Mouse (Mus musculus) ZHBTc4 (cell line): Measurements from ENCODE around the gene Limk1.

Source experiments
- DNase-seq: peaks from one replicate; pipeline ENCODE4 v3.0.0-alpha.2; 2011; ENCODE audit warnings: low read depth, low spot score

The Limk1 gene

DNA sequence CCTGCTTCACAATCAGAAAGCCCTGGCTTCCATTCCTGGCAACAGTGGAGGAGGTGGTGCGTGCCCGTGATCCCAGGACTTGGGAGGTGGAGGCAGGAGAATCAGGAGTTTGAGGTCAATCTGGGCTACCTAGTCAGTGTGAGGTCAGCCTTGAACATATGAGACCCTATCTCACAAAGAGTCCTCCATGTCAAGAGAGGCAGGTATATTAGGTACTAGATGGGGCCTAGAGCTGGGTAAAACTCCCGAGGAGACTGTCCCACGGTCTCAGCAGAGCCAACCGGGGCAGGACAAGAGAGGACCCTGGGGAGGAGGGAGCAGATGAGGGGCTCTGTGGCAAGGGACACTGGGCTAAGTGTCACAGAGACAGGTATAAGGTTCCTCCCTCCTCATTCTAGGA is 10.9 kb downstream of the Limk1 start:
- DNase-seq: no peak

DNA sequence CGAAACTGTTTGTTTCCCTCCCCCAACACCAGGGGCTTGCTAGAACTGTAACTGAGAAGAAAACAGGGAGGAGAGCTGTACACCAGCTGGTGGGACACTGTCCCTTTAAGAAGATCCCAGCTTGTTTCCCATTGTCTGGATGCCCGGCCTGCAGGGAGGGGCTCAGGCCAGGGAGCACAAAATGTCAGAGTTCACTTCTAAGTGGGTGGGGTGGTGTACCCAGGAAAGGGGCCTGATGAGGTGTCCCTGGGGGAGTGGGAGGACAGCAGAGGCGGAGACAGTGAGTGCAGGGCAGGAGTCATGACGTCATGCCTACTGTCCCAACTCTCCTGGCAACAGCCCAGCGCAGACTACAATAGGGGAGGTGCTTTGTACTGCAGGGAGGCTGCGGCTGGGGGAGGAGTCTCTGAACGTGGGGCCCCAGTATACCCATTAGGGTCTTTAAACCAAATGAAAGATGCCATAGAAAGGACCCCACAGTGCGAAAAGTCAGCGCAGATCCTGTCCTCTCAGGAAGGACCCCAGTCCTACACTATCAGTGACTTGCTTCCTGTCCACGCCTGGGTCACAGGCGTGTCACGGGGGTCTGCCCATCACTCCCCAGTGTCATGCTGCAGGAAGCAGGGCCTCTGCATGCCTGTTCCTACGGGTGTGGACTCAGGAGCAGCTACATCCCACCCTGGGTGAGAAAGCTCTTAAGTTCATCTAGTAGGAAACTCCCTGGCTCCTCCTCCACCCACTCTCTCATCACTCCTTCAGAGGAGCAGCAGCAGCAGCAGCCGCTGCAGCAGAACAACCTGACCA is 12.2 kb downstream of the Limk1 start:
- DNase-seq: peak; percentile 72

DNA sequence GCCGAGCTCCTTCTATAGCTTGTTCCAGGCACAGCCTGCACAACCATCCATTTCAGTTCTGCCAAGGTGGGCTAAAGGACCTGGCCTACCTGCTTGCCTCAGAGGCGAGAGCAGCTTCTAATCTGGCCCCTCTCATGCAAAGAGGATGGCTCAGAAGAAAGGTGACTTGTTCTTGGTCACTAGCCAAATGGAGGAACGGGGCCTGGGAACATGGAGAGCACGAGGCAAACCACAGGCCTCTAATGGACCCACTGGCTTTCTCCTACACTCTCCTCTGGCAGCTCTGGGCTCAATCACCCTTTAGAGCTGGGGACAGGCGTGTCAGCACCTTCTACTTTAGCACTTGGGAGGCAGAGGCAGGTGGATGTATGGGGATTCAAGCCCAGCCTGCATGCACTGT is 13.4 kb downstream of the Limk1 start:
- DNase-seq: no peak

DNA sequence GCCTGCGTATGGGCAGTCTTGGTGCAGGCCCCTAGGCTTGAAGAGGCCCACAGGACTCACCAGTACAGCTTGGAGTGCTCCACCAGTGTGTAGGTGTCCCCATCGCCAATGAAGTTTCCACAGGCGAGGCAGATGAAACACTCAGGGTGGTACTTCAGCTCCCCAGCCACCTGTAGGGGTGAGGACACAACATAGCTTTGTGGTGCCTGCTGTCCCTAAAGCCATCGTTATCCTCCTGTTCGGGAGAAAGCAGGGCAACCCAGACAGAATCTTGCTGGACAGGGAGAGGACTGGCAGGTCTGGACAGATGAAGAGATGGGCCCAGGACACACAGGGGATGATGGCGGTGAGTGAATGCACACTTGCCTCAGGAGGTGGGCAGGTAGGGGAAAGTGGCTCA is 15.8 kb downstream of the Limk1 start:
- DNase-seq: no peak

DNA sequence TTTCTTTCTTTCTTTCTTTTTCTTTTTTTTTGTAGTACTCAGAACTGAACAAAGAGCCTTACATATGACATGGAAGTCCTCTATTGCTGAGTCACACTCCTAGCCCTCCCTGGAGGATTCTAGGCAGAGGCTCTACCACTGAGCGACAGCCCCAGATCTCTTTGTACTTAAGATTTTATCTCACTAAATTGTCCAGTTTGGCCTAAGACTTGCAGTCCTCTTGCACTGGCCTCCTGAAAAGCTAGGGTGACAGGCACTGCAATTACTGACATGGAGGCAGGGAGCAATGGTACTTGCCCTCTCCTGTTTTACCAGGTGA is 16.2 kb downstream of the Limk1 start:
- DNase-seq: no peak

DNA sequence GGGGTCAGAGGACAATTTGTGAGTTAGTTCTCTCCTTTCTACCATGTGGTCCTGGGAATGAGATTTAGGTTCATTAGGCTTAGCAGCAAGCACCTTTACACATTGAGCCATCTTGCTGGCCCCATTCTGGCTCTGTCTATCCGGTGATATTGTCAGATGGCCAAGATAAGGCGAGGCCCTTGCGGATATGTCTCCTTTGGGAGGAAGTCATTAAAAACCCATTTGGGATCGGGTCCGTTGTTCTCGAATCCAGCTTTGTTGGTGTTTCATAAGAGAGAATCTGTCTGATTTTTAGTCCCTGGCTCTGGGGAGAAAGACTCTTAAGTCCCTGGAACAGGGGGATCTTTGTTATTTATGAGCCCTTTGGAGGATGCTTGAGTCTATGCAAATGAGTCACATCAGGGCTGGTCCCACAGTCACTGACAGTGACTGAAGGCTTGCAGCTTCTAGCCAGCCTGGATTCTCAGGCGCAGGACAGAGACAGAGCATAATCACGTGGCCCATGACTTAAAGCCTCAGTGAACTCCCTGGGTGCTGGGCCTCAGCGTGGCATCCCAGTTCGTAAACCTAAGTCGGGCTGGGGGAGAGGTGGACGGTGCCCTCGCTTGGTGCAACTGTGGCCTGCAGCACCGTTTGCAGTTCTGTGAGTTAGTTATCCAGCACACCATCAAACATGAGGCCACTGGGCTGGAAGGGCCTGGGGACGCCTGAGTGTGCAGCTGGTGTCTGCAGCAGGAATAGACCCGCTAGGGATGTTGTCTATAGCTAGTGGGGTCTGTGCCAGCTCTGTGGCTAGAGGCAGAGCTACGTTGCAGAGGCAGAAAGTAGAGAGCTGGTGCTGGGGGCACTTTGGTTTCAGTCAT is 16.8 kb downstream of the Limk1 start:
- DNase-seq: no peak

DNA sequence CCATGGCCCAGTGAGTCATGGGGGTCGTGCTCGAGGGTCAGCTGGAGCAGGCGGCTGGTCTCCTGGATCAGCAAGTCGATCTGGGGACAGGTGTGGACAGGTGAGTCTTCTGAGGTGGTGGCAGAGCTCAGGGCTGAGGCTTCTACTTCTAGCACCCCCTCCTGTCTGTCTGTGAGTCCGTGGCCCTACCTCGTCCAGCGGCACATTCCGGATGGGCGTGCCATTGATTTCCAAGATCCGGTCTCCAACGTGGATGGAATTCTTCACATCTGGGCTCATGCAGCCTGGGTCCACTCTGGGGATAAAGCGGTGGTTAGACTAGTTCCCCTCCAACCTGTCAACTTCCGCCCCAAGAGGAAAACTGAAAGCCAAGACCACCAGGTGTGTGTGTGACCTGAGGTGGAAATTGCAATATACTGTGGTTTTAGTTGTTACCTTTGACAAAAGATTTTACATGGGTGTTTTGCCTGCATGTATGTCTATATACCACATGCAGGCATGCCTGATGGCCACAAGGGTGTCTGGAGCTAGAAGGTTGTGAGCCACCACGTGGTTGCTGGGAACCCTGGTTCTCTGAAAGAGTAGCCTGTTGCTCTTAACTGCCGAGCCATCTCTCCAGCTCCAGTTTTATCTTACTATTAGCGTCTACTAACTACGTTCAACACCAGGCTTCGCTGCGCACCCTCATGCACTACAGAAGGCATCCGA is 19.2 kb downstream of the Limk1 start:
- peak; percentile 81 for DNase-seq

DNA sequence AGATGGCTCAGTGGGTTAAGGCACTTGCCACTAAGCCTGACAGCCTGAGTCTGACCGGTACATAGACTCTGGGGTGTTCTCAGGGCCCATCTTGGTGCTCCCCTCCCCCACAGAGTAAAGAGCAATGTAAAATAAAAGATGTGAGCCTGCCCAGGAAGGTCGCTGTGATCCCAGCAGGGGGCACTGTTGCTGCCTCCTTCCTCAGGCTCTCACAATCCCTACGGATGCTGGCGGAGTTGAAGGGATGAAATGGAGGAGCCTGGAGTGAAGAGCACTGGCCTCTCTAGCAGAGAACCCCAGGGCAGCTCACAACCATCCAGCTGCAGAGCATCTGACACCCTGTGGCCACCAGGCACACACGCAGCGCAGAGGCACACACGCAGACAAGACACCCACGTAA is 19.9 kb downstream of the Limk1 start:
- peak; percentile 94 for DNase-seq

DNA sequence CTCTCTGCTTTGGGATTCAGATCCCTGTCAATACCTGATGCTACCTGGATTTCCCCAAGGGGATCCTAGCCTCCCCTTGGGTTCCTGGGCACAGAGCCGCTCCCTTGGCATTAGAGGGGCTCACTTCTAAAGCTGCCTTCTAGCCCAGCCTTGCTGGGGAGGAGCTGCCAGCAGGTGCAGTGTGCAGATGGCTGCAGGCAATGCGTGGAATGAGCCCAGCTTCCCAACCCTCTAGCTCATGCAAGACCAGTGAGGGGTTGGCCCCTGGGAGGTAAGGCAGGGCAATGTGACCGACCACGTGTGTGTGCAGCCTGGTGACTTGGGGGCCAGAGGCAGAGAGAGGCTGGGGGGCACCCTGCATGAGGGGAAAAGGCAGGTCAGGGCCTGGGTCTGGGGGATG is 31.7 kb downstream of the Limk1 start:
- DNase-seq: no peak

DNA sequence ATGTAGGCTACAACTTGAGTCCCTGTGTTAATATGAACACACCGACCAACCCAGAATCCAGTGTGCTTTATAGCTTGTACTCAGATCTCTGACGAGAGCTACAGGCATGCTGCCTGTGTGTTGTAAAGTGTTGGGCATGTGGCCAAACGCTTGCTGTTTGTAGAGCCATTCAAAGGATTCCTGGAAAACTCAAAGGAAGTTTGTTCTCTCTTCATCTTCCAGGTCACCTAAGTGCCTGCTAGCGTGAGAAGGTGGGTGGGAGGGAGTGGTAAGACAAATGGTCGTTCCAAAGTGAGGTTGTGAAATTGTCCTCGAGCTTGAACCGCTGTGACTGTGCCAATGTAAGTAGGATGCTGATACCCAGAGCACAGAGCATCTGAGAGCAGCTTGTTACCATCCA is 36.4 kb downstream of the Limk1 start:
- no peak for DNase-seq

DNA sequence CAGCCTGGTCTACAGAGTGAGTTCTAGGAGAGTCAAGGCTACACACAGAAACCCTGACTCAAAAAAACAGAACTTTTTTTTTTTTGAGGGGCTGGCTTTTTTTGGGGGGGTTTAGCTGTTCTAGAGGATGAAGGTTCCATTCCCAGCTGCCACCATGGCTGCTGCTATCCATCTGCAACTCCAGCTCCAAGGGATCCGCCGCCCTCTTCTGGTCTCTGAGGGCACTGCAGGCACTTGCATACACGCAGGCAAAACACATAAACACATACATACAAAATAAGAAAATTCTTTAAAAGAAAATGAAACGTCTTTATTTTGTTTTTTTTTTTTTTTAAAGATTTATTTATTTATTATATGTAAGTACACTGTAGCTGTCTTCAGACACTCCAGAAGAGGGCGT is 37.5 kb downstream of the Limk1 start:
- peak; percentile 85 for DNase-seq

DNA sequence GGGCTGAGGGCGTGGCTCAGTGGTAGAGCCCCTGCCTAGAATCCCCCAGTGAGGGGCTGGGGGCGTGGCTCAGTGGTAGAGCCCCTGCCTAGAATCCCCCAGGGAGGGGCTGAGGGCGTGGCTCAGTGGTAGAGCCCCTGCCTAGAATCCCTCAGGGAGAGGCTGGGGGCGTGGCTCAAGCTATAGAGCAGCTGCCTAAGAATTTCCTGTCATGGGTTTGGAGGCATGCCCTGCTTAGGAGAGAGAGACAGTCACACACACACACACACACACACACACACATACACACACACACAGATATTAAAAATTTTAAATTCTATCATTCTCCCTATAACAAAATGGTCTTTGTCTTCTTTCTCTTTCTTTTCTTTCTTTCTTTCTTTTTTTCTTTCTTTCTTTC is 39.4 kb downstream of the Limk1 start:
- DNase-seq: peak; percentile 80

DNA sequence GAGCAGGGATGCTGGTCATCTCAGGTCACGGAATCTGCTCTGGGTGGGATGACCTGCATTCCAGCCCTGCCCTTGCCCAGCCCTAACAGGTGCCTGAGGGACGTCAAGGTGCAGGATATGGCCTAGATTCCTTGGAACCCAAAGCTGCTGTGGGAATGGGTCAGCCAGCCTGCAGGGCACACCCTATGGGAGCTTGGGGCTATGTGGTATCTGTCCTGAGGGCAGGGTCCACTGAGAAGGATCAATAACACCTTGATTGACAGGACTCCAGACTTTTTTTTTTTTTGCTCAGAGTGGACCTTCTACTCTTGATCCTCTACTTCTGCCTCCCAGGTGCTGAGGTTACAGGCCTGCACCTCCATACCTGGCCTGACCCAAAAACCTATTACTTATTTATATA is 41.0 kb downstream of the Limk1 start:
- DNase-seq: no peak

DNA sequence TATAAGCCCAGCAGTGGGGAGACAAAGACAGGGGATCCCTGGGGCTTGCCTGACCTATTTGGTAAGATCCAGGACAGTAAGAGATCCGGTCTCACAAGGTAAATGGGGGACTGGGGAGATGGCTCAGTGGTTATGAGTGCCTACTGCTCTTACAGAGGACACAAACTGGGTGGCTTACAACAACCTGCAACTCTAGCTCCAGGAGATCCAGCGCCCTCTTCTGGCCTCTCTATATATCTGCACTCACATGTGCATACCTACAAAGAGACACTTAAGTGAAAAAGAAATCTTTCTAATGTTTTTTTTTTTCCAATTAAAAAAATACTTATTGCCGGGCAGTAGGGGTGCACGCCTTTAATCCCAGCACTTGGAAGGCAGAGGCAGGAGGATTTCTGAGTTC is 41.9 kb downstream of the Limk1 start:
- DNase-seq: peak; percentile 55

DNA sequence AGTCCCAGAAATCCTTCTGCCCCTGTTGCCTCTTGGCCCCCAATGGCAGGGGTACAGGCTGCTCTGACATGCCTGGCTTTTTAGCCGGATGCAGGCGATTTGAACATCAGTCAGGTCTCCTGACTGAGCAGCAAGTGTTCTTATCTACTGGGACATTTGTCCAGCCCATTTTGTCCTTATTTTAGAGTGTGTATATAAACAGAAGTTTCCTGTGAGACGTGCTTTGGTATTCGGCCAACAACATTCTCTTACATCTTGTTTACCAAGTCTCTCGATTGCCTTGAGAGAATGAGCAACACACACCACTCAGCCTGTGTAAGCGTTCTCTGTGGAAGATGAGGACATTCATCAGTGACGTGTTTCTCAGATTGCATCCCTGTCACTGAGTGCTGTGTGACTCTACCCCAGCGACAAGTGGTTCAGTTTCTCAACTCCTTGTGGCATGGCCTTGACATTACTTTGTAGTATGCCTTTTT is 43.7 kb downstream of the Limk1 start:
- no peak for DNase-seq

DNA sequence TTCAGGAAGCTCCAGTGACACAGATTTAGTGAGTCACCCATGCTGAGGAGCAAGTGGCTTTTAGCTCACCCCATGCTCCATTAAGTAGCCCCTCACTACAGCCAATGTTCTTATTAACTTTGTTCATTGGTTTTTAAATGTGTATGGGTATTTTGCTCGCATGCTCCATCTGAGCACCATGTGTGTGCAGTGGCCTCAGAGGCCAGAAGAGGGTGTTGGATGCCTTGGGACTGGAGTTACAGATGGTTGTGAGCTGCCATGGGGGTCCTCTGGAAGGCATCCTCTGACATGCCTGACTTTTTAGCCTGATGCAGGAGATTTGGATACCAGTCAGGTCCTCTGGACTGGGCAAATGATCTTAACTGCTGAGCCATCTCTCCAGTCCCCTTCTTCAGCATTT is 44.3 kb downstream of the Limk1 start:
- no peak for DNase-seq

DNA sequence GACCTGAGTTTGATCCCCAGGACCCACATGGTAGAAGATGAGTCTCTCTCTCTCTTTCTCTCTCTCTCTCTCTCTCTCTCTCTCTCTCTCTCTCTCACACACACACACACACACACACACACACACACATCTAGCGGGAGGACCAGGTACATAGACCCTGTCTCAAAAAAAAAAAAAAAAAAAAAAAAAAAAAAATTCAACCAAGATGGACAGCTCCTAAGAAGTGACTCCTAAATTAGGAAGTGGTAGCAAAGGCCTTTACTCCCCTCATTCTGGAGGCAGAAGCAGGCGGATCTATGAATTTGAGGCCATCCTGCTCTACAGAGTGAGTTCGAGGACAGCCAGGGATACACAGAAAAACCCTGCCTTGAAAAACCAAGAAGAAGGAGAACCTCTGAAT is 48.0 kb downstream of the Limk1 start:
- DNase-seq: no peak

DNA sequence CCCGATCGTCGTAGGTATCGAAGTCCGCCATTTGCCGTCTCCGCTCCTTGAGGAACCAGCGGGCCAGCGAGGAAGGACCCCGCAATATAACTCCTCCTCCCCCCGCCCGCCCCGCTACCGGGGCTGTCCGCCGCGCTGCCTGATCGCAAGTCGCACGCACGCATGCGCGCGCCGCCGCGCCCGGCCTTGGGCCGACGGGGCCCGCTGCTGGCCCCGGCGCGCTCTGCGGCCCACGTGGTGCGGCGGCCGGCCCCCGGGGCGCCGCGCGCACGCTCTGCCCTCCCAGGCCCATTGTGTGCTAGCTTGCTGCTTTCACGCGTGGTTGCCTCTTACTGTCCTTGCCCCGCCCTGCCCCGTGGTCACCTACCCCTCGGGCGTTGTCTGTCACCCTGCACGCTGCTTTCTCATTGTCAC is 49.1 kb downstream of the Limk1 start, which contains the start of gene Eif4h:
Gene Eif4h (minus strand): TSS at position 222 of the 414 bp plus-strand sequence.
- peak; percentile 98 for DNase-seq

DNA sequence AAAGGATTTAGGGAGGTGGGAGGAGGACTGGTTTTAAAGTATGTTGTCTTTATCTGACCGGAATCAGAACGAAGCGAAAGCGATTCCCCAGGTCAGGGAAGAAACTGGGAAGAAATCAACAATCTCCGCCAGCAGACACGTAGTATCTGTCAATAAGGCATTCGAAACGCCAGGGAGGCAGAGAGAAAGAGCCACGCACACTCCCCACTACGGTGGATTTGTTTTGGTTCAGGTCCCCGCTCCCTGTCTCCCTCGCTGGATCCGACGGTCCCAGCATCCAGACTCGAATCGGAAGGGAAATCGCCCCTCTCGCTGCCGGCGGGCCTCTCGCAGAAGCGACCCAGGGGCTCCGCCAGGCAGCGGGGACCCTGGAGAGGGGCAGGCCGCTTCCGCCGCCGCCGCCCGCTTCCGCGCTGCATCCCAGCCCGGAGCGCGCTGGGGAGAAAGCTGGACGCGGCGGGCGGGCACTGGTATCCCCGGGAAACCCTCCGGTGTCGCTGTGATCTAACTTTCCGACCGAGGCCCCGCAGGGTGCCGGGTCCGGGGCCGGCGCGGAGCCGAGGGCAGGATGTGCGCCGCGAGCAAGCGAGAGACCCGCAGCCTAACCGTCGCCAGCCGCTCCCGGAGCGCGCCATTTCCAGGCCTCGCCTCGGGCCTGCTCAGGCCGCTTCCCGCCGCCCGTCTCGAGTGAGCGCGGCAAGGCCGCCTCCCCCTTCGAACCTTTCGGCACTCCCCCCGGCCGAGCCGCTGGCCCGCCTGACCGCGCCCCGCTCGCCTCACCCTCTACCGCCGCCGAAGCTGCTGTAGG is 49.7 kb downstream of the Limk1 start:
- DNase-seq: peak; percentile 59

DNA sequence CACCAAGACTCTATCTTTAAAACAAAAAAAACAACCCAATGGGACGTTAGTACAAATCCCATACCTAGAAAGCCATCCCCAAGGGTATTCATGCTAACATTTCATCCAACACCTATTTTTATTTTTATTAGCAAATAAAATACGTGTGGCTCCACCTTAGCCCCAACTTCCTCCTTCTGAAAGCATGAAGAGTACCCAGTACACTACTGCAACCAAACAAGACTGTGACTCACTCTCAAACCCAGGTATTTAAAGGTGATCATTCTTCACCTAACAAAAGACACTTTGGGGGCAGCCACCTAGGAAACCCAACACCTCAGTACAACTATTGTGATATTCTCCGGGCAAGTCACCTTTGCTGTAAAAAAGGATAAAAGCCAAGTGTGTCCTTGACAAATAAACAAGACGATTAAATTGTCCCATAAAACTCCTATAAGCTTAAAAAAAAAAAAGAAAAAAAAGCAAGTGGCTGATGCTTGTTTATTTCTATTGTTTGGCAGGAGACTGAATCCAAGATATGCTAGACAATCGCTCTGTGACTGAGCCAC is 50.5 kb downstream of the Limk1 start:
- DNase-seq: no peak

DNA sequence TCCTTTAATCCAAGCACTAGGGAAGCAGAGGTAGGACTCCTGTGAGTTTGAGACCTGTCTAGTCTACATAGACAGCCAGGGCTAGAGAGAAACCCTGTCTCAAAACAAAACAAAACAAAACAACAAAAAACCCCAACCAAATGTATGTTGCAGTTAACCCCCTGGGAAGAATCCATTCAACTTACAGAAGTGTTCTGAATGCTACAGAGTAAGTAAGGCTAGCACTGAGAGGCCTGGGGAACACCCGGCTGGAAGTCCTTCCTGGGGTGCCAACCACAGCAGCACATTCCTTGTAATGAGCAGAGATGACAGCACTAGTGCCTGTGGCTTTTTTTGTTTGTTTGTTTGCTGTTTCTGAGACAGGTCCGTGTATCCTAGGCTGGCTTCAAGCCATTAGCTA is 55.6 kb downstream of the Limk1 start:
- DNase-seq: peak; percentile 55
